Mouse (Mus musculus) layer of hippocampus, adult 8-10 months (tissue): ENCODE measurements around the gene Zfp868. TPM values are rescaled to one million over a fixed set of nuclear protein-coding genes. Genes with fewer than 3 reads are reported as not detected.
"Not testable (repeated sequence)": the region's sequence is repeated elsewhere in the genome, so short reads cannot be mapped to it uniquely, and the experiment has no call there.

Experiments
- DNase-seq, 2 experiments: peaks; one replicate each; pipeline ENCODE4 v3.0.0; 2022; ENCODE audit warnings: low spot score in 2 of 2
- total RNA-seq, 4 experiments: library from RNA; stranded (reverse); gene quantifications; 2 replicates each; pipeline ENCODE4 v1.2.4; 2022

Zfp868 gene
- total RNA-seq: 10 to 100 TPM; 14.9 to 21.2 (median 17.7) TPM

DNA sequence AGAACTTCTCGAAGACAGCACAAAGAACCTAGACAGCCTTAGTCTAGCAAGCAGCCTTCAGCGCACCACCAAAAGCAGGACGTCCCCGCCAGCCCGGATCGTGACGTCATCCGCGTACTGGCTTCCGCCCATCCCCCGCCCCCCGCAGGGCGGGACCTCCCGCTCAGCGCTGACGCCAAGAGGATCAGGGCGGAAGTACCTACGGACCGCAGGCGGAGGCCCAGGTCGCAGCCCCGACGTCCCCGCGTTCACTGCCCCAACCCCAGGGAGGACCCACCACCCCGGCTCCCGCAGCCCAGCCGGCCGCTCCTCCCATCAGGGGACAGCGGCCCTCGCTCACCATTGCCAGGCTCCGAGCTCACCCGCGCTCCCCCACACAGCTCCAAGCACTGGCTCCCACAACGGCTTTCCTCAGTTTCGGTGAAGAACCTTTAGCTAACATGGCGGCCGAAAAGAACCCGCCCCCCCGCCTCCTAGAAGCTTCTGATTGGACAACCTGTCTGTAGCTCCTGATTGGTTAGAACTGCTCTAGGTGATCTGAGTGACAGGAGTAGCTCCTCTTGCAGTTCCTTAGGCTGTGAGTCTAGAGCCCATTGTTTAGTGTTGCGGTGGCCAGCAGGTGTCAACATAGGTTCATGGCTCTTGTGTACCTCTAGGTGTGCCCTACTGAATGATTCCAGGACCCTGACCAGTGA lies at the start of gene Zfp868:
Gene Zfp868, minus strand, starts transcription at position 454 of the 695 bp plus-strand sequence.
- DNase-seq: peak; percentile 95 to 97

DNA sequence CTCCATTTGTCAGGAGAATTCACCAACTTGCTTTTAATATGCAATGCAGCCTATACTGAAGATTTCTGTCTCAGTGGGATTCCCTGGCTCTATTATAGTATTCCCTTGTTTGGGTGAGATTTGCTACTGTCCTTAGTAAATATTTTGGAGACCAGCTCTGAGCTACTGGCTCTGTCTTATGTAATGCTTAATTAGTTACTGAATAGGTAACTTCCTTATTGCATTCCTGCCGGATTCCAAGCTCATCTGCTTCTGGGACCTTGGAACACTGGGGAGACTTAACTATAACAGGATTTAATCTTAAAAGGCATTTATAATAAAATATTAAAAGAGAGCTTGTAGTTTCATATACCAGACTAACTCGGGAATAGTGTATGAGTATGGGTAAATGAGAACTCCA lies 39.7 kb upstream of the Zfp868 start:
- DNase-seq: not testable (repeated sequence)

DNA sequence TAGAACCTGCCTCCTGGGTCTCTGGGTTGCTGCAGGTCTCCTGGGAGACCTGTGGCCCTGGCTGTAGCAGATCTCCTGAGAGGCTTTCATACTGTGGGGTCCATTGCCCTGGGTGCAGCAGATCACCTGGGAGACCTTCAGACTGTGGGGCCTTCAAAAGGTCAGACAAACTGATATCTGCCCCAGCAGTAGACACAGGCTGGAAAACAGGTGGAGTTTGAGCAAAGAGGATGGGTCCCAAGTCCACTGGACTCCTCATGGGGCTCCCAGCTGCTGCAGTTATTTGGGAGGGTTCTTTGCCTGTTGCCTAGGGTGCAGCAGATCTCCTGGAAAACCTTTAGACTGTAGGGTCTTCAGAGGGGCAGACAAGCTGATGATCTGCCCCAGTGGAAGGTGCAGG lies 35.9 kb upstream of the Zfp868 start:
- DNase-seq: no peak

DNA sequence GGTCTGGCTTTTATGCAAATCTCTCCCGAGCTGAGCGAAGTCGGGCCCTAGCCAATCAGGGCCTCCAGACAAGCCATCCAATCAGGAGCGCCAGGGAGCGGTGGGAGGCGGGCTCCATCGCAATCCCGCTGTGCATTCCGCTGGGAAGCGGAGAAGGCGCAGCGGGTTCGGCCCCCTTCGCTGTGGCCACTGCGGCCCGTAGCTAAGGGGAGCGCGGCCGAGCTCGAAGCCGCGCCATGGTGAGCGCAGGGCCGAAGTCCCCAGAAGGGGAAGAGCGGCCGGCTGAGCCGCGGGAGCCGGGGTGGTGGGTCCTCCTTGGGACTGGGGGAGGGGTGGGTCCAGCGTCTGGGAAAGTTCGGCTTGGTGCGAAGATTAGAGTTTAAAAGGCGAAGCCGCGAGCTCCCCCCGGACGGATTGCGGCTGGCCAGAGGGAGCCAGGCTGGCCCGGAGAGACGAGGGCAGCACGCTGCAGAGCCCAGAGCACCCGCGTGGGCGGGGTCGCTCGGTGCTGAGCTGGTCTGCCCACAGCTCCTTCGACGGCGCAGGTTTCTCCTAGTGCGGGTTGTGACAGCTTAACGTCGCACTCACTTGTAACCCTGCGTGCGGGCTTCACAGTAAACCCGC lies 29.1 kb upstream of the Zfp868 start, which contains the start of gene Zfp964:
Gene Zfp964, plus strand, starts transcription at position 122 of the 624 bp plus-strand sequence.
- DNase-seq: peak; percentile 91

DNA sequence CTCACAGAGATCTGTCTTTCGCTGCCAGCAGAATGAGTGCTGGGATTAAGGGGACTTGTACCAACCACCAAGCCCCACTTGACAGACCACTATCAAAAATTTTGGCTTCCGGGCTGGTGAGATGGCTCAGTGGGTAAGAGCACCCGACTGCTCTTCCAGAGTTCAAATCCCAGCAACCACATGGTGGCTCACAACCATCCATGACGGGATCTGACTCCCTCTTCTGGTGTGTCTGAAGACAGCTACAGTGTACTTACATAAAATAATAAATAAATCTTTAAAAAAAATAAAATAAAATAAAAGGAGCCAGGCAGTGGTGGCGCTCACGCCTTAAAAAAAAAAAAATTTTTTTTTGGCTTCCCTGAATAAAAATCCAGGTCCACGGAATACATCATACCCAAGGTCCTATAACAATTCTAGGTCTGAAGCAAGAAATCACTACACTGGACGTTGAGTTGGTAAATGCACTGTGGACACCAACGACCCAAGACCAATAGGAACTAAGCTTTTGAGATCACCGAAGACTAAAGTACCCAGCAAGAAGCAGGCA lies 28.5 kb upstream of the Zfp868 start:
- no peak for DNase-seq

DNA sequence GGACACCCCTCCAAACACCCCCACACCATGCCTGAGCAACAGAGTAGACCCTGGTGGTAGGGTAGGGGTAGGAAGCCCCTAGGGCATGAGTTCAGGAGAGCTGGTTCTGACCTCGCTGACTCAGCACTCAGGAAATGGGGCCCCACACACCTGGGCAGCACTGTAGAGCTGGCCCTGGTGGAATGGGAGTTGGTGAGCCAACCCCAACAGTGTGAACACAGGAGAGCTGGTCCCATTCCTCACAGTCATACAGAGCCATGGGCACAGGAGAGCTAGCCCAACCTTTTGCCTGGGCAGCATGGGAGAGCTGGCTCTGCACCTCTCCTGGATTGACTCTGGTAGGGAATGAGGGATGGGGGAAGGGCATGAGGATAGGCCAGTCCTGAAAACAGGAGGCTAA lies 7.3 kb downstream of the Zfp868 start:
- no peak for DNase-seq

DNA sequence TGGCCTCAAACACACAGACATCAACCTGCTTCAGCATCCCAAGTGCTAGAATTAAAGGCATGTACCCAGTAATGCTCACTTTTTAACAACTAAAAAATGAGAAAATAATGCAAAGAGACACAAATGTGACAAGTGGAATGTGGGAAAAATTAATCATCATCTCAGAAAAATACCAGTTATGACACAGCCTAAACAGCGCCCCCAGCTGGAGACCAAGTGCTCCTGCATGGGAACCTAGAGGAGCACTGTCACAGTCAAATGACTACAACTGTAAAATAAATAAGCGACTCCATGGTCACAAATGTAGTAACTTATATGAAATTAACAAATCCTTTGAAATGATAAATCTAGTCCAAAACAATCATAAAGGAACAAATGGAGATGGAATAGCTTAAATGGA lies 10.7 kb downstream of the Zfp868 start:
- DNase-seq: no peak

DNA sequence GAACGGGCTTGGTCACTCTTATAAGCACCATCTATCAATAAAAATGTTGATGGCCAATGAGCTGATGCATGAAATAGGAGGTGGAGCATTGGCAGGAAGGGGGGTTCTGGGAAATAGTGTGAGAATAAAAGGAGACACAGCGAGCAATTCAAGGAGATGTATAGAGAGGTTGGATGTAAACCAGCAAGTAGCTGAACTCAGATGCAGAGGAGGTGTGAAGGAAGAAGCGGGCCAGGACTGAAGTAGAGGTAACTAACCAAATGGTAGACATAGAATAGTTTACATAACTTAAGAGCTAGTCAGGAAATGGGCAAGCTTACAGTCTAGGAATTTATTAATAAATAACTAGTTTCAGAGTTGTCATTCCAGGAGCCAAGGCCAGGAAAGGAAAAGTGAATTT lies 27.8 kb downstream of the Zfp868 start:
- DNase-seq: not testable (repeated sequence)

DNA sequence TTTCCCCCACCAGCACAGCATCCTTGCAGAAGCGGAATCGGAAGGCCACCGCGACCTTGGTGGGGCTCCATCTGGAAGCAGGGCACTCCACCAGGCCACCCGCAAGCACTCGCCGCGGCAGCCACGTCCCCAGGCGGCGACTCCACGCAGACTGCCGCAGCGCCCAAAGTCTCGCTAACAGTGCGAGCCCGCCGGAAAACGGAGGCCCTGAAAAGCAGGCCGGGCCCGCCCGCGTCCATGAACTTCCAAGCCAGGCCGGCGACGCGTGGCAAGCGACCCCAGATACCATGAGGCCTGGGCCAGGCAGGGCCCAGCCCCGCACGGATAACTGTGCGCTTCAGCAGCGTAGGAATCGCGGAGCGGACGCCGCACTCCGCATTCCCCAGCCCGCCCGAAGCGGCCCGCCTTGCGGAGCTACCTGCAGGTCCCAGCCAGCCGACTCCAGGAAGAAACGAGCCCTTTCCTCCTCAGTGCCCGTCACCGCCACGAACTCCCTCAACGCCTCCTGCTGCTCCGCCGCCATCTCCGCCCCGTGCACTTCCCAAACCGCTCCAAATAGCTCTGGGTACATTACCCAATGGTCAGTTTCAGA lies 40.6 kb downstream of the Zfp868 start:
- peak; percentile 4 to 16 for DNase-seq

DNA sequence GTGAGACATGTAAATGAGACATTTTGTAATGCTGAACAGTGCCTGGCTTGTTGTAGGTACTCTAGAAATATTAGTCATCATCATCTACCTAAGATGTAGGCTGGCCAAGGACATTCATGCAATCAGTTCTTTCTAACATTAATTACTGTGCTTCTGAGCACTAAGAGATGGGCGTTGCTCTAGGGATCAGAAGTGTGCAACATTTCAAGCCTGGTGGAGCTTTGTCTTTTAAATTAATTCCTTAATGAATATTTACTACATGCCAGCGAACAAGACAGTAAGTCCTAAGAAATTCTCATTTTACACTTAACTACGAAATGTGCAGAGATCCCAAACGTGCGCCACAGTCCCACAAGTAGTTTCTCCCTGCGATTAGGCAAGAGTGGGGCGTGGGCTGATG lies 41.1 kb downstream of the Zfp868 start:
- peak in 1 of 2 experiments; percentile 15 for DNase-seq

Other genes with a start within 250 kb of the Zfp868 start
- gene Gm9495, start 172.0 kb downstream of the Zfp868 start, total RNA-seq: under 1 TPM in 2 of 4 experiments, not detected in 2; 0.20 TPM
- under 1 TPM in 1 of 4 experiments, not detected in 3; 0.18 TPM for gene Gm7697, start 102.6 kb downstream of the Zfp868 start, total RNA-seq
- gene Zfp964, start 28.9 kb upstream of the Zfp868 start, total RNA-seq: 1 to 10 TPM; 4.4 to 6.8 (median 5.4) TPM
- gene Zfp869, start 85.2 kb upstream of the Zfp868 start, total RNA-seq: 10 to 100 TPM; 20.8 to 23.9 (median 23.1) TPM
- 1 to 10 TPM; 2.9 to 5.2 (median 3.6) TPM for gene Zfp963, start 124.4 kb upstream of the Zfp868 start, total RNA-seq
- 1 to 10 TPM; 1.7 to 2.9 (median 2.1) TPM for gene Gm20422, start 149.3 kb upstream of the Zfp868 start, total RNA-seq
- gene Atp13a1, start 165.6 kb upstream of the Zfp868 start, total RNA-seq: 10 to 100 TPM; 37.5 to 40.3 (median 38.9) TPM
- 10 to 100 TPM; 26.2 to 36.6 (median 31.0) TPM for gene Zfp866, start 165.6 kb upstream of the Zfp868 start, total RNA-seq
- gene Gmip, start 183.1 kb upstream of the Zfp868 start, total RNA-seq: 10 to 100 TPM; 15.1 to 28.6 (median 18.1) TPM
- under 1 TPM; 0.49 to 0.69 (median 0.66) TPM for gene Lpar2, start 196.9 kb upstream of the Zfp868 start, total RNA-seq
- gene Pbx4, start 206.9 kb upstream of the Zfp868 start, total RNA-seq: 10 to 100 TPM; 15.7 to 22.4 (median 20.7) TPM